Mouse (Mus musculus): Measurements from ENCODE around the gene Tln1. TPM values are rescaled to one million over a fixed set of nuclear protein-coding genes. Genes with fewer than 3 reads are reported as not detected.

The Tln1 gene
- polyA plus RNA-seq, 1 experiment from 2014 or later = 98.5 TPM

Other genes with a start within 250 kb of the Tln1 start
- gene Rusc2, start 180.7 kb downstream of the Tln1 start, polyA plus RNA-seq (2014; fragmentation: Nextera tagmentation; extraction: Ambion mirVana) = 12.4 and 13.5 TPM in 2 replicates
- 0.22 and 0.25 TPM in 2 replicates for gene Fam166b, start 133.6 kb downstream of the Tln1 start, polyA plus RNA-seq (2014; fragmentation: Nextera tagmentation; extraction: Ambion mirVana)
- 5.4 and 7.1 TPM in 2 replicates for gene Tesk1, start 120.8 kb downstream of the Tln1 start, polyA plus RNA-seq (2014; fragmentation: Nextera tagmentation; extraction: Ambion mirVana)
- gene Cd72, start 108.1 kb downstream of the Tln1 start, polyA plus RNA-seq (2014; fragmentation: Nextera tagmentation; extraction: Ambion mirVana) = 5.5 and 5.6 TPM in 2 replicates
- gene Sit1, start 79.0 kb downstream of the Tln1 start, polyA plus RNA-seq (2014; fragmentation: Nextera tagmentation; extraction: Ambion mirVana) = not detected in 2 replicates
- 130 and 132 TPM in 2 replicates for gene Ccdc107, start 69.8 kb downstream of the Tln1 start, polyA plus RNA-seq (2014; fragmentation: Nextera tagmentation; extraction: Ambion mirVana)
- gene Arhgef39, start 63.0 kb downstream of the Tln1 start, polyA plus RNA-seq (2014; fragmentation: Nextera tagmentation; extraction: Ambion mirVana) = 43.5 and 46.8 TPM in 2 replicates
- gene Car9, start 55.7 kb downstream of the Tln1 start, polyA plus RNA-seq (2014; fragmentation: Nextera tagmentation; extraction: Ambion mirVana) = 2.8 and 5.8 TPM in 2 replicates
- 790 and 843 TPM in 2 replicates for gene Tpm2, start 38.9 kb downstream of the Tln1 start, polyA plus RNA-seq (2014; fragmentation: Nextera tagmentation; extraction: Ambion mirVana)
- 56.2 and 69.8 TPM in 2 replicates for gene Creb3, start 359 bp downstream of the Tln1 start, polyA plus RNA-seq (2014; fragmentation: Nextera tagmentation; extraction: Ambion mirVana)
- gene Rgp1, start 16.0 kb upstream of the Tln1 start, polyA plus RNA-seq (2014; fragmentation: Nextera tagmentation; extraction: Ambion mirVana) = 41.0 and 44.5 TPM in 2 replicates
- 13.8 and 14.4 TPM in 2 replicates for gene Gba2, start 16.2 kb upstream of the Tln1 start, polyA plus RNA-seq (2014; fragmentation: Nextera tagmentation; extraction: Ambion mirVana)
- gene Msmp, start 21.8 kb upstream of the Tln1 start, polyA plus RNA-seq (2014; fragmentation: Nextera tagmentation; extraction: Ambion mirVana) = 0.91 and 1.0 TPM in 2 replicates
- 13.3 and 17.3 TPM in 2 replicates for gene Npr2, start 69.2 kb upstream of the Tln1 start, polyA plus RNA-seq (2014; fragmentation: Nextera tagmentation; extraction: Ambion mirVana)
- 0.70 and 1.7 TPM in 2 replicates for gene Spag8, start 90.9 kb upstream of the Tln1 start, polyA plus RNA-seq (2014; fragmentation: Nextera tagmentation; extraction: Ambion mirVana)
- 103 and 112 TPM in 2 replicates for gene Hint2, start 93.8 kb upstream of the Tln1 start, polyA plus RNA-seq (2014; fragmentation: Nextera tagmentation; extraction: Ambion mirVana)
- gene Tmem8b, start 106.3 kb upstream of the Tln1 start, polyA plus RNA-seq (2014; fragmentation: Nextera tagmentation; extraction: Ambion mirVana) = 4.5 and 5.6 TPM in 2 replicates
- 3.7 and 4.2 TPM in 2 replicates for gene Fam221b, start 106.5 kb upstream of the Tln1 start, polyA plus RNA-seq (2014; fragmentation: Nextera tagmentation; extraction: Ambion mirVana)
- not detected in 2 replicates for gene Olfr70, start 138.1 kb upstream of the Tln1 start, polyA plus RNA-seq (2014; fragmentation: Nextera tagmentation; extraction: Ambion mirVana)
- 0.09 TPM in 1 of 2 replicates, not detected in the other for gene Olfr71, start 147.6 kb upstream of the Tln1 start, polyA plus RNA-seq (2014; fragmentation: Nextera tagmentation; extraction: Ambion mirVana)
- gene Hrct1, start 164.5 kb upstream of the Tln1 start, polyA plus RNA-seq (2014; fragmentation: Nextera tagmentation; extraction: Ambion mirVana) = 0.46 and 0.78 TPM in 2 replicates
- 0.10 TPM in 1 of 2 replicates, not detected in the other for gene Spaar, start 167.3 kb upstream of the Tln1 start, polyA plus RNA-seq (2014; fragmentation: Nextera tagmentation; extraction: Ambion mirVana)
- not detected in 2 replicates for gene Olfr159, start 208.3 kb upstream of the Tln1 start, polyA plus RNA-seq (2014; fragmentation: Nextera tagmentation; extraction: Ambion mirVana)